Mouse (Mus musculus) midbrain, postnatal 0 days (tissue): ENCODE data around the gene Nrxn2. TPM values are rescaled to one million over a fixed set of nuclear protein-coding genes. Genes with fewer than 3 reads are reported as not detected.

Experiments
- ATAC-seq: fragments of 200-750 bp; cut with Nextera tagmentation; 2 replicates; pipeline ENCODE4 v1.8.0; 2017; ENCODE audit warnings: moderate number of reproducible peaks, mild to moderate bottlenecking, moderate TSS enrichment, moderate library complexity; ENCODE audit not compliant: low FRiP score
- DNase-seq: peaks from one replicate; pipeline ENCODE4 v3.0.0-alpha.2; 2015; ENCODE audit warnings: low spot score
- H3K27ac ChIP-seq: fragments of 300-500 bp; sonication (generic); 2 replicates; pipeline ENCODE4 v1.5.1; 2014; ENCODE audit warnings: low read depth, mild to moderate bottlenecking, low read length, mixed read lengths
- H3K27me3 ChIP-seq: fragments of 300-500 bp; sonication (generic); 2 replicates; pipeline ENCODE4 v1.6.1; 2014; ENCODE audit warnings: low read length, control low read depth, mixed read lengths; ENCODE audit not compliant: insufficient read depth
- H3K36me3 ChIP-seq: fragments of 300-500 bp; sonication (generic); 2 replicates; pipeline ENCODE4 v1.6.1; 2014; ENCODE audit warnings: low read length, control low read depth, mixed read lengths; ENCODE audit not compliant: insufficient read depth
- H3K4me1 ChIP-seq: fragments of 300-500 bp; sonication (generic); 2 replicates; pipeline ENCODE4 v1.6.1; 2014; ENCODE audit warnings: mild to moderate bottlenecking, control low read depth, antibody characterized with exemption, low read length, mixed read lengths; ENCODE audit not compliant: insufficient read depth
- H3K4me2 ChIP-seq: fragments of 300-500 bp; sonication (generic); 2 replicates; pipeline ENCODE4 v1.6.1; 2014; ENCODE audit warnings: low read depth, mild to moderate bottlenecking, low read length, mixed read lengths; ENCODE audit not compliant: poor library complexity, severe bottlenecking
- H3K4me3 ChIP-seq: fragments of 300-500 bp; sonication (generic); 2 replicates; pipeline ENCODE4 v1.5.1; 2014; ENCODE audit warnings: low read depth, mild to moderate bottlenecking, low read length, moderate library complexity
- H3K9ac ChIP-seq: fragments of 300-500 bp; sonication (generic); replicated peaks from 2 replicates; pipeline ENCODE4 v1.6.1; 2014; ENCODE audit warnings: mild to moderate bottlenecking, low read length, moderate library complexity, mixed read lengths; ENCODE audit not compliant: poor library complexity, severe bottlenecking
- H3K9me3 ChIP-seq: fragments of 300-500 bp; sonication (generic); 2 replicates; pipeline ENCODE4 v1.6.1; 2016; ENCODE audit warnings: low read length, control low read depth
- CTCF ChIP-seq: IDR thresholded peaks from 2 replicates; pipeline ENCODE4 v1.5.1; 2016; ENCODE audit warnings: antibody characterized with exemption, mild to moderate bottlenecking
- WGBS: fragments of 180-500 bp; shearing (Covaris S2); extraction: QIAGEN DNeasy Blood & Tissue Kit; methylation state at CpG from one replicate; pipeline ENCODE4 v1.1.7; 2014; 5-methylcytosine and 5-hydroxymethylcytosine counted together
- polyA plus RNA-seq: library from polyadenylated mRNA; unstranded; fragments of >200 nt; fragmentation: Nextera tagmentation; extraction: Ambion mirVana; gene quantifications from 2 replicates; pipeline ENCODE4 v1.2.1, GENCODE M21; 2015
- total RNA-seq: library from RNA; depleted of rRNA; stranded (reverse); fragments of >200 nt; gene quantifications from 2 replicates; pipeline ENCODE4 v1.2.3, GENCODE M21; 2014

Gene Nrxn2
- total and polyA plus RNA-seq, 2 experiments from 2014 or later, result 75.7 to 382 TPM

GRCm38 (mm10) chr19:6375423-6376254, 42.9 kb upstream of the Nrxn2 start:
- DNase-seq, result no peak

GRCm38 (mm10) chr19:6376255-6376564, 42.3 kb upstream of the Nrxn2 start:
- Histone ChIP-seq H3K4me2 (no peak overlapping the region), H3K4me1 (no peaks in the 10 kb centered on the region), H3K9ac (no peak overlapping the region), H3K27me3 (no peaks in the 10 kb centered on the region), H3K4me3 (no peak overlapping the region), H3K36me3 (peaks cover 67% of the 10 kb centered on the region), H3K27ac (no peak overlapping the region), H3K9me3 (no peaks in the 10 kb centered on the region)
- ATAC-seq (no peak), DNase-seq (peak; percentile 50)
- WGBS, result 77% methylated on average over 14 of the region's 14 CpGs
- peak; percentile 78 for TF ChIP-seq CTCF

More at GRCm38 (mm10) chr19:6375423-6376254, 42.9 kb upstream of the Nrxn2 start:
- 89% methylated on average over 33 of the region's 42 CpGs for WGBS
- Histone ChIP-seq H3K9ac (no peak overlapping the region), H3K4me1 (no peaks in the 10 kb centered on the region), H3K36me3 (peaks cover 68% of the 10 kb centered on the region), H3K27ac (no peak overlapping the region), H3K27me3 (no peaks in the 10 kb centered on the region), H3K4me2 (no peak overlapping the region), H3K9me3 (no peaks in the 10 kb centered on the region), H3K4me3 (no peak overlapping the region)
- TF ChIP-seq CTCF, result no peak
- ATAC-seq, result no peak; the same call in 1 of the 2 replicates

GRCm38 (mm10) chr19:6376643-6377042, 41.9 kb upstream of the Nrxn2 start:
- ATAC-seq (no peak), DNase-seq (no peak)
- no peak overlapping the region for H3K4me3 ChIP-seq
- no peak overlapping the region for H3K9ac ChIP-seq
- no peak for TF ChIP-seq CTCF
- H3K9me3 ChIP-seq, result no peaks in the 10 kb centered on the region
- WGBS, result 74% methylated on average over 2 of the region's 2 CpGs
- H3K4me2 ChIP-seq, result no peak overlapping the region
- peaks cover 63% of the 10 kb centered on the region for H3K36me3 ChIP-seq
- H3K27ac ChIP-seq, result no peak overlapping the region
- no peaks in the 10 kb centered on the region for H3K4me1 ChIP-seq
- H3K27me3 ChIP-seq, result no peaks in the 10 kb centered on the region

- WGBS, result 57% methylated on average over 11 of the region's 11 CpGs
- TF ChIP-seq CTCF, result no peak
- Histone ChIP-seq H3K27ac (no peak overlapping the region), H3K4me3 (no peak overlapping the region), H3K36me3 (peaks cover 55% of the 10 kb centered on the region), H3K9ac (no peak overlapping the region), H3K27me3 (no peaks in the 10 kb centered on the region), H3K9me3 (no peaks in the 10 kb centered on the region), H3K4me2 (no peak overlapping the region), H3K4me1 (no peaks in the 10 kb centered on the region)
- DNase-seq (no peak), ATAC-seq (no peak)
Measured at GRCm38 (mm10) chr19:6377327-6378040, 41.0 kb upstream of the Nrxn2 start.

GRCm38 (mm10) chr19:6380411-6381166, 37.9 kb upstream of the Nrxn2 start:
- WGBS, result 94% methylated on average over 9 of the region's 9 CpGs
- TF ChIP-seq CTCF, result no peak
- H3K4me1 ChIP-seq, result no peaks in the 10 kb centered on the region
- H3K4me3 ChIP-seq, result no peak overlapping the region
- H3K9me3 ChIP-seq, result no peaks in the 10 kb centered on the region
- H3K27ac ChIP-seq, result no peak overlapping the region
- H3K4me2 ChIP-seq, result no peak overlapping the region
- no peaks in the 10 kb centered on the region for H3K27me3 ChIP-seq
- DNase-seq (no peak), ATAC-seq (no peak)
- peaks cover 27% of the 10 kb centered on the region for H3K36me3 ChIP-seq
- H3K9ac ChIP-seq, result no peak overlapping the region
